Mouse (Mus musculus) mesoderm, embryonic 11.5 days (tissue): ENCODE results near the gene Syce1.
"Not testable (repeated sequence)": the region's sequence is repeated elsewhere in the genome, so short reads cannot be mapped to it uniquely, and the experiment has no call there.

Experiments
- DNase-seq: peaks from one replicate; pipeline ENCODE4 v3.0.0-alpha.2; 2012; ENCODE audit warnings: low read depth, low spot score

Syce1 gene

GRCm38 (mm10) chr7:140765888-140766739 lies 21.5 kb downstream of the Syce1 start:
- DNase-seq, result no peak

- not testable (repeated sequence) for DNase-seq
Observed at GRCm38 (mm10) chr7:140765391-140765790, 22.3 kb downstream of the Syce1 start.

GRCm38 (mm10) chr7:140763447-140764020 lies 24.1 kb downstream of the Syce1 start, which contains the start of gene Cyp2e1:
TSS of gene Cyp2e1 (plus strand) at chr7:140763739.
- DNase-seq, result no peak

GRCm38 (mm10) chr7:140760647-140761046 lies 27.0 kb downstream of the Syce1 start:
- DNase-seq, result no peak

- DNase-seq, result no peak
Observed at GRCm38 (mm10) chr7:140756151-140756854, 31.3 kb downstream of the Syce1 start.

- DNase-seq, result no peak
Observed at GRCm38 (mm10) chr7:140754556-140754955, 33.1 kb downstream of the Syce1 start.

DNA sequence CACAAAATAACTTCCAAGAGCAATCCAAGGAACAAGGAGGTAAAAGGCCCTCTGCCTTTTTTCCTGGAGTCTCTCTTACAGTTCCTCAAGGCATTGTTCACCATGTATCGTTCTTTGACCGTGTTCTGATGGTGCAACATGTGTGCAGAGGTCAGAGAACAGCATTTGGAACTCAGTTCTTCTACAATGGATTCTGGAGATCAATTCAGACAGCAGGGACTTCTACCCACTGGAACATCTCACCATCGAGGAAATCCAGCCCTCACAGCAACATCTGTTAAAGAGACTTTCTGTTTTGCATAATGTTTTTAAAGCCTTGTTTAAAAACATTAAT lies 38.9 kb downstream of the Syce1 start:
- no peak for DNase-seq

GRCm38 (mm10) chr7:140748116-140748826 lies 39.4 kb downstream of the Syce1 start:
- DNase-seq, result no peak

GRCm38 (mm10) chr7:140747402-140747801 lies 40.2 kb downstream of the Syce1 start:
- DNase-seq, result no peak

GRCm38 (mm10) chr7:140733162-140733561 lies 54.5 kb downstream of the Syce1 start:
- no peak for DNase-seq
